Mouse (Mus musculus) stomach, postnatal 0 days (tissue): ENCODE results near the gene Timm10b. TPM values are rescaled to one million over a fixed set of nuclear protein-coding genes. Genes with fewer than 3 reads are reported as not detected.
A peak's percentile ranks its signal among the peaks of the same experiment; 100 is the strongest.

ENCODE experiments used
- ATAC-seq: fragments of 200-750 bp; cut with Nextera tagmentation; 2 replicates; pipeline ENCODE4 v1.8.0; 2017; ENCODE audit not compliant: low FRiP score, low TSS enrichment
- DNase-seq: peaks from one replicate; pipeline ENCODE4 v3.0.0-alpha.2; 2016; ENCODE audit warnings: low spot score
- H3K27ac ChIP-seq: fragments of 300-500 bp; sonication (generic); replicated peaks from 2 replicates; pipeline ENCODE4 v1.5.1; 2014; ENCODE audit warnings: mild to moderate bottlenecking, control low read depth
- H3K27me3 ChIP-seq: fragments of 300-500 bp; sonication (generic); 2 replicates; pipeline ENCODE4 v1.6.1; 2014; ENCODE audit warnings: low read length; ENCODE audit not compliant: control insufficient read depth, insufficient read depth
- H3K36me3 ChIP-seq: fragments of 300-500 bp; sonication (generic); 2 replicates; pipeline ENCODE4 v1.6.1; 2014; ENCODE audit warnings: low read length, mixed read lengths; ENCODE audit not compliant: control insufficient read depth, insufficient read depth
- H3K4me1 ChIP-seq: fragments of 300-500 bp; sonication (generic); replicated peaks from 2 replicates; pipeline ENCODE4 v1.6.1; 2014; ENCODE audit warnings: antibody characterized with exemption; ENCODE audit not compliant: control insufficient read depth, insufficient read depth
- H3K4me2 ChIP-seq: fragments of 300-500 bp; sonication (generic); replicated peaks from 2 replicates; pipeline ENCODE4 v1.6.1; 2014; ENCODE audit warnings: low read depth, mild to moderate bottlenecking, control low read depth, moderate library complexity
- H3K4me3 ChIP-seq: fragments of 300-500 bp; sonication (generic); 2 replicates; pipeline ENCODE4 v1.5.1; 2014; ENCODE audit warnings: low read depth, low read length, control low read depth
- H3K9ac ChIP-seq: fragments of 300-500 bp; sonication (generic); 2 replicates; pipeline ENCODE4 v1.6.1; 2014; ENCODE audit warnings: mild to moderate bottlenecking, low read length, control low read depth, mixed read lengths
- H3K9me3 ChIP-seq: fragments of 300-500 bp; sonication (generic); 2 replicates; pipeline ENCODE4 v1.6.1; 2016; ENCODE audit warnings: low read length; ENCODE audit not compliant: control insufficient read depth
- CTCF ChIP-seq: IDR thresholded peaks from 2 replicates; pipeline ENCODE4 v1.5.1; 2016; ENCODE audit warnings: antibody characterized with exemption, low read depth, mild to moderate bottlenecking, moderate library complexity
- EP300 ChIP-seq: optimal IDR thresholded peaks from 2 replicates; pipeline ENCODE3; 2016; ENCODE audit warnings: antibody characterized with exemption
- WGBS: fragments of 180-500 bp; shearing (Covaris S2); extraction: QIAGEN DNeasy Blood & Tissue Kit; methylation state at CpG from one replicate; pipeline ENCODE4 v1.1.7; 2014; 5-methylcytosine and 5-hydroxymethylcytosine counted together
- polyA plus RNA-seq: library from polyadenylated mRNA; unstranded; fragments of >200 nt; fragmentation: Nextera tagmentation; extraction: Ambion mirVana; gene quantifications from 2 replicates; pipeline ENCODE4 v1.2.1, GENCODE M21; 2015

Gene Timm10b
- polyA plus RNA-seq, 1 experiment from 2014 or later: 204 TPM

DNA sequence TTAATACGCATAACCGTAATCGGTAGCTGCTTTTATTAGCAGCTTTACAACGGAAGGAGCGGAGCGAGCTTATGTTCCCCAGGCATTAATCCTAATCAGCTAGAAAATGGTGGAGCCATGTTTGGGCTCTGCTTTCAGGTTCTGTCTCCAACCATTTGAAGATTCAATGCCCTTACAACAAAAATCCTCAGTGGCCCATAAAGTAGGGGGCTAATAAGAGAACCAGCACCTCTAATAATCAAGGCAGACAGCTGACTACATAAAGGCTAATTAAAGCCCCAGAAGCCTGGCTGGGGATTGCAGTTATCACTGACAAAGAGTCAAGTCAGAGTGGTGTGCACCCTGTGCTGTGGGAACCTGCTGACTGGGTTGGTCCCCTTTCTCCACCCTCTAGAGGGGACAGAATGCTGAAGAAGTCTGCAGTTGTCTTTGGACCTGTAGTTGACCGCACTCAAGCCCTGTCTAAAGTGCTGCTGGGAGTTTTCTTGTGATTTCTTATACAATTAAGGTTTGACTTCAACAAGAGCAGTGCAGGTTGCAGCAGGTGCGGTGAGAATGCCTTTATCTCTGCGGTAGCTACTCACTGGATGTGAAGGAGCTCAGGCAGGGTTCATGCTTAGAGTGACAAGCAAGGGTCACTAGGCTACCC is 5.5 kb upstream of the Timm10b start:
- Histone ChIP-seq H3K4me3 (peak overlapping the region; percentile 80; the same call in 1 of the 2 replicates), H3K27ac (peak overlapping the region; percentile 83), H3K27me3 (no peaks in the 10 kb centered on the region), H3K4me2 (peak overlapping the region; percentile 73), H3K9ac (peak overlapping the region; percentile 77; the same call in 1 of the 2 replicates), H3K9me3 (no peaks in the 10 kb centered on the region), H3K36me3 (peaks cover 3% of the 10 kb centered on the region; the same call in 1 of the 2 replicates), H3K4me1 (peaks cover 6% of the 10 kb centered on the region)
- ATAC-seq: no peak
- WGBS: 47% methylated on average over 9 of the region's 9 CpGs
- TF ChIP-seq EP300 (no peak), CTCF (no peak)
- DNase-seq: no peak

GRCm38 (mm10) chr7:105635726-105636125 is 4.1 kb upstream of the Timm10b start:
- H3K4me3 ChIP-seq: no peak overlapping the region
- H3K9ac ChIP-seq: no peak overlapping the region
- H3K27me3 ChIP-seq: no peaks in the 10 kb centered on the region
- no peak overlapping the region for H3K27ac ChIP-seq
- no peak for DNase-seq
- 96% methylated on average over 2 of the region's 2 CpGs for WGBS
- no peak for ATAC-seq
- peaks cover 3% of the 10 kb centered on the region; the same call in 1 of the 2 replicates for H3K36me3 ChIP-seq
- no peak for TF ChIP-seq EP300
- TF ChIP-seq CTCF: no peak
- H3K9me3 ChIP-seq: no peaks in the 10 kb centered on the region
- H3K4me1 ChIP-seq: peaks cover 9% of the 10 kb centered on the region; the same call in 1 of the 2 replicates
- no peak overlapping the region for H3K4me2 ChIP-seq

- Histone ChIP-seq H3K9me3 (no peaks in the 10 kb centered on the region), H3K36me3 (peaks cover 3% of the 10 kb centered on the region; the same call in 1 of the 2 replicates), H3K4me2 (no peak overlapping the region), H3K9ac (no peak overlapping the region), H3K4me1 (peaks cover 15% of the 10 kb centered on the region; the same call in 1 of the 2 replicates), H3K27ac (no peak overlapping the region), H3K4me3 (no peak overlapping the region), H3K27me3 (no peaks in the 10 kb centered on the region)
- no peak for TF ChIP-seq EP300
- TF ChIP-seq CTCF: no peak
- 89% methylated on average over 6 of the region's 6 CpGs for WGBS
- no peak for ATAC-seq
- DNase-seq: no peak
These were observed 1.1 kb upstream of the Timm10b start for GRCm38 (mm10) chr7:105638776-105639175.

- ATAC-seq: no peak
- H3K36me3 ChIP-seq: peaks cover 3% of the 10 kb centered on the region; the same call in 1 of the 2 replicates
- peak overlapping the region; percentile 73 for H3K4me3 ChIP-seq
- H3K9me3 ChIP-seq: no peaks in the 10 kb centered on the region
- no peak overlapping the region for H3K27ac ChIP-seq
- no peaks in the 10 kb centered on the region for H3K27me3 ChIP-seq
- DNase-seq: no peak
- 44% methylated on average over 9 of the region's 9 CpGs for WGBS
- peak overlapping the region; percentile 93 for H3K4me2 ChIP-seq
- H3K9ac ChIP-seq: peak overlapping the region; percentile 88
- no peak for TF ChIP-seq CTCF
- no peak for TF ChIP-seq EP300
- H3K4me1 ChIP-seq: peaks cover 12% of the 10 kb centered on the region; the same call in 1 of the 2 replicates
These were observed 552 bp upstream of the Timm10b start for GRCm38 (mm10) chr7:105639304-105639703.

- under 1% methylated on average over 43 of the region's 45 CpGs for WGBS
- peak within 1 kb of the TSS; percentile 93 for H3K4me2 ChIP-seq
- H3K9ac ChIP-seq: peak within 1 kb of the TSS; percentile 88
- peaks cover 12% of the 10 kb centered on the region; the same call in 1 of the 2 replicates for H3K4me1 ChIP-seq
- ATAC-seq (peak; percentile 97), DNase-seq (peak; percentile 97)
- H3K9me3 ChIP-seq: no peaks in the 10 kb centered on the region
- H3K27me3 ChIP-seq: no peaks in the 10 kb centered on the region
- H3K36me3 ChIP-seq: peaks cover 3% of the 10 kb centered on the region; the same call in 1 of the 2 replicates
- no peak for TF ChIP-seq CTCF
- H3K4me3 ChIP-seq: peak within 1 kb of the TSS; percentile 73
- H3K27ac ChIP-seq: peak within 1 kb of the TSS; percentile 92
These were observed 507 bp downstream of the Timm10b start, which contains the start of the genes Arfip2 and Gm45799 for GRCm38 (mm10) chr7:105640233-105640893. Arfip2 (minus strand) TSS chr7:105640416. Gm45799 (plus strand) TSS chr7:105640552.

DNA sequence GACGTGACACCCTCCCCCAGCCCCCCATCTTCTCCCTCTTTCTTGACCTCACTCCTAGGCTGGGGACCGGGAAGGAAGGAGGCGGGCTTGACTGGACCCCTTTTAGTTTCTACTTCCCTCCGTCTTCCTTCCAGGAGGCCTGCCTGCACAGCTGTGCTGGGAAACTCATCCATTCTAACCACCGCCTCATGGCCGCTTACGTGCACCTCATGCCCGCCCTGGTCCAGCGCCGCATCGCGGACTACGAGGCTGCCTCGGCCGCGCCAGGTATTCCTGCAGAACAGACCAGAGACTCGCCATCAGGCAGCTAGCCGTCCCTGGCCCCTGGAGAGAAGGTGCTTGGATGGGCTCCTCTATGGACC is 1.0 kb downstream of the Timm10b start:
- peak overlapping the region; percentile 92 for H3K27ac ChIP-seq
- H3K27me3 ChIP-seq: no peaks in the 10 kb centered on the region
- peak; percentile 17 for ATAC-seq
- peak; percentile 29; the same call in 1 of the 2 replicates for TF ChIP-seq CTCF
- no peak for TF ChIP-seq EP300
- no peaks in the 10 kb centered on the region for H3K9me3 ChIP-seq
- peak overlapping the region; percentile 73 for H3K4me3 ChIP-seq
- peaks cover 12% of the 10 kb centered on the region; the same call in 1 of the 2 replicates for H3K4me1 ChIP-seq
- peak; percentile 48 for DNase-seq
- peaks cover 3% of the 10 kb centered on the region; the same call in 1 of the 2 replicates for H3K36me3 ChIP-seq
- peak overlapping the region; percentile 83 for H3K9ac ChIP-seq
- H3K4me2 ChIP-seq: peak overlapping the region; percentile 93
- WGBS: 1% methylated on average over 18 of the region's 18 CpGs
